Mouse (Mus musculus): ENCODE data around the gene Slc35f3.

DNA sequence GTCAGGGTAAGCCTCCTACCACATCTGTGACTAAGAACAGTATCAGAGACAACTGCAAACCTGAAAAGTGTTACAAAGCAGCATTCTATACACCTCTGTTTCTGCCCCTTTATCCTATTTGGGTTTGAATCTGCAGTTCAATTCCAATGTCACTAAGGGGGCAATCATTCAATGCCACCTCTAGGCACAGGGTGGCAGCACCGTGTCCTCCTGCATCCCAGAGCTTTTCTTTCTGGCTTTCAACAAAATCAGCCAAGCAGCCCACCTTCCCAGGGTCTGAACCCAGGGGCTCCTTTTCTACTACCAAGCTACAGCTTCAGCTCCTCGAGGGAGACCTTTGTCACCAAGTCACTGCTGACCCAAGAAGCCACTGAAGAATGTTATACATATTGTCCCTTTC, 140.6 kb downstream of the Slc35f3 start:
- TF ChIP-seq USF1 (IDR thresholded peaks at IDR 0.05; ENCODE audit: low read depth, low read length) = no peak
- no peak for TF ChIP-seq POLR2A (IDR thresholded peaks at IDR 0.05; ENCODE audit: control insufficient read depth in 1 of 2, insufficient read depth in 1 of 2, low read depth in 1 of 2, low read length in 2 of 2, poor library complexity in 1 of 2)

Measured in MEL (cell line).